Mouse (Mus musculus) C2C12 (cell line): ENCODE results near the gene Cdh4. TPM values are rescaled to one million over a fixed set of nuclear protein-coding genes. Genes with fewer than 3 reads are reported as not detected.

ENCODE experiments used
- H3K27me3 ChIP-seq: one replicate; pipeline ENCODE4 v1.6.1; 2011; ENCODE audit not compliant: control insufficient read depth, insufficient read depth, insufficient read length
- H3K36me3 ChIP-seq: one replicate; pipeline ENCODE4 v1.6.1; 2011; ENCODE audit not compliant: control insufficient read depth, insufficient read depth
- H3K4me3 ChIP-seq: one replicate; pipeline ENCODE4 v1.5.1; 2011; ENCODE audit warnings: mild to moderate bottlenecking, control low read depth; ENCODE audit not compliant: poor library complexity, insufficient read depth, severe bottlenecking
- H3K79me2 ChIP-seq: one replicate; pipeline ENCODE4 v1.6.1; 2011; ENCODE audit not compliant: control insufficient read depth, insufficient read depth
- H3K79me3 ChIP-seq: one replicate; pipeline ENCODE4 v1.6.1; 2011; ENCODE audit warnings: low read depth, control low read depth
- H3ac ChIP-seq: one replicate; pipeline ENCODE3; 2011; ENCODE audit warnings: low read depth; ENCODE audit not compliant: control insufficient read depth, insufficient read length
- CEBPB ChIP-seq: IDR thresholded peaks from one replicate; pipeline ENCODE4 v1.6.1; 2011; ENCODE audit warnings: low read depth, mild to moderate bottlenecking, control low read depth, moderate library complexity
- CTCF ChIP-seq: IDR thresholded peaks from one replicate; pipeline ENCODE4 v1.5.1; 2011; ENCODE audit not compliant: control insufficient read depth, insufficient read depth, insufficient read length
- FOSL1 ChIP-seq: IDR thresholded peaks from one replicate; pipeline ENCODE4 v1.8.0; 2011; ENCODE audit warnings: mild to moderate bottlenecking, low read length; ENCODE audit not compliant: poor library complexity, insufficient read depth, severe bottlenecking
- MAX ChIP-seq: IDR thresholded peaks from one replicate; pipeline ENCODE4 v1.6.1; 2011; ENCODE audit warnings: mild to moderate bottlenecking, control low read depth
- MYOD1 ChIP-seq: IDR thresholded peaks from one replicate; pipeline ENCODE4 v1.6.1; 2011; ENCODE audit warnings: low read depth; ENCODE audit not compliant: control insufficient read depth, insufficient read length
- MYOG ChIP-seq: IDR thresholded peaks from one replicate; pipeline ENCODE4 v1.6.1; 2011; ENCODE audit not compliant: control insufficient read depth, insufficient read length; ENCODE audit errors: extremely low read depth
- USF1 ChIP-seq: IDR thresholded peaks from one replicate; pipeline ENCODE4 v1.6.1; 2011; ENCODE audit warnings: low read depth, mild to moderate bottlenecking, control low read depth, moderate library complexity
- polyA plus RNA-seq: library from polyadenylated mRNA; unstranded; fragments of >200 nt; fragmentation: generic; extraction: Trizol; gene quantifications from one replicate; pipeline ENCODE4 v1.2.1, GENCODE M21; 2012; ENCODE audit warnings: missing spikeins

The Cdh4 gene
- polyA plus RNA-seq, 1 experiment: not detected

DNA sequence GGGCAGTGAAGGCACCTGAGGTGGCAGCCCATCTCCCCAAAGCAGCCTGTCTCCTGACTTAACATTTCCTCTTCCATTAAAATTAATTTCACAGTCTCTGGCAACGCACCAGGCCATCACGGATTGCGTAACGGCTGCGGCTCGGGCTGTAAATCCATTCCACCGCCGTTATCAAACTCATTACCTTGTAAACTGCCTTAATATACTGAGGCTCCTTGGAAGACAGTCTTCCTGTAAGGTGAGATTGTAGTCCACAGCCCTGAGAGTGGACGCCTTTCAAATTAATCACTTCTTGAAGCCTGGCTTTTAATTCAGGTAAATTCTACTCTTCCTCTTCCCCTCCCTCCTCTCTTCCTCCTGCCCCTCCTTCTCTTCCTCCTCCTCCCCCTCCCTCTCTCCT is 74.3 kb downstream of the Cdh4 start:
- H3K27me3 ChIP-seq: no peaks in the 10 kb centered on the region
- H3ac ChIP-seq: no peak overlapping the region
- H3K36me3 ChIP-seq: no peaks in the 10 kb centered on the region
- no peak overlapping the region for H3K4me3 ChIP-seq
- TF ChIP-seq CTCF: no peak
- no peaks in the 10 kb centered on the region for H3K79me3 ChIP-seq
- no peaks in the 10 kb centered on the region for H3K79me2 ChIP-seq

DNA sequence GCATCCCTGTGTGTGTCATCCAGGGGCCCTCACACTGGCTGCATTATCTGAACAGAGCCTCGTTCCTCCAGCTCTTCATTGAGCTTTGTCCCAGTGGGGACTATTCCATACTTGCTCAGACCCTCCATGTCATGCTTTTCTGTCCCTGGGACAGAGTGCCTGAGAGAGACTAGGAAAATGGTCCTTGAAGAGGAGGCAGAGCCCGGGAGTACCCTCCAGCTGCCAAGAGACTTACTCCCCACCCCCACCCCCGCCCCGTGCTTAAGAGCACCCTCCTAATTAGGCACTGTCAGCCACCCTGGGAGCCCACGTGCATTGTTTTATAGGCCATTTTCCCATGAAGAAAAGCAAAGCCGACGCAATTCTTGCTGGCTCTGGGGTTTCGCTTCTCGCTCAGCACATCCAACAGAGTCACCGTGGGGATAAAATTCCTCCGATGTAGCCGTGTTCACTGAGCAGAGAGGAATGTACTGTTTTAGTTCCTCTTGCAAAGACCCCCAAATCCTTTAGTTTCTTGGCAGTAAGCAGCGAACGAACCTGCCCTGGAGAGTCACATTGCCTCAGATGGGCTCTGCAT is 76.3 kb downstream of the Cdh4 start:
- TF ChIP-seq USF1: no peak
- TF ChIP-seq MAX: no peak
- TF ChIP-seq MYOD1: no peak
- no peak for TF ChIP-seq MYOG
- TF ChIP-seq CTCF: no peak
- TF ChIP-seq CEBPB: no peak
- TF ChIP-seq FOSL1: no peak
- H3K79me2 ChIP-seq: no peaks in the 10 kb centered on the region
- no peak overlapping the region for H3K4me3 ChIP-seq
- H3K27me3 ChIP-seq: no peaks in the 10 kb centered on the region
- H3ac ChIP-seq: no peak overlapping the region
- H3K36me3 ChIP-seq: no peaks in the 10 kb centered on the region
- no peaks in the 10 kb centered on the region for H3K79me3 ChIP-seq

DNA sequence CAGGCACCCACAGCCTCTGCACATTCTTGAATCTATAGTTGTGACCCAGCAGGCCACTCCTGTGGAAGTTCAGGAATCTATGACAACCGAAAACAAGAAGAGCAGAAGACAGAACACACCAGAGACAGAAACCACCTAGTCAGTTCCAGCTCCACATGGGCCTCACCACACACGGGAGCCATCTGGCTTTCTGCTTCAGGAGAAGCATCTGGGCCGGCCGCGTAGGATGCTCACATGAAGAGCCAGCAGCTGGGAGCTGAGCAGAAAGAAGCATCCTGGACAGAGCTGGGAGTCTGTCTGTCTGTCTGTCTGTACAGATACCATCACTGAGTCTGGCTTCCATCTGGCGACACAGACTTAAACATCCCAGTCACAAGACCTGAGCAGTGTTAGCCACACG is 76.9 kb downstream of the Cdh4 start:
- no peak overlapping the region for H3K4me3 ChIP-seq
- no peak for TF ChIP-seq MAX
- H3ac ChIP-seq: no peak overlapping the region
- H3K79me2 ChIP-seq: no peaks in the 10 kb centered on the region
- no peaks in the 10 kb centered on the region for H3K36me3 ChIP-seq
- no peaks in the 10 kb centered on the region for H3K27me3 ChIP-seq
- no peaks in the 10 kb centered on the region for H3K79me3 ChIP-seq

DNA sequence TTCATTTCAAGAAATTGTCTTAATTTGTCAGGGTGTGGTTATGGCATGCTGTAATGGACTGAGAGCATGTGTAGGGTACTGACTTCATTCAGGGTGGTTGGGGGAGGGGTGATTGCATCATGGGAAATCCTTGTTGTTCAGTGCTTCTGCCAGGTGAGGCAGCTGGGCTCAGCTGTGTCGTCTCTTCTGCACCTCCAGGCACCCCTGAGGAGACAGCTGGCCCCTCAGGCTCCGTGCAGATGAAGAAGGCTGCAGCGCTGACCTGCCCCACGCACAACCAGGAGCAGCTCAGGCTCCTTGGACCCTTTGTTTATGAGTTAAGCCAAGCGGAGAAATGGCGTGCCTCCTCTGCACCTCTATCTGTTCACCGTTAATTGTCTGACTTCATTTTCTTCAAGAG is 77.7 kb downstream of the Cdh4 start:
- H3K4me3 ChIP-seq: no peak overlapping the region
- no peak overlapping the region for H3ac ChIP-seq
- H3K36me3 ChIP-seq: no peaks in the 10 kb centered on the region
- TF ChIP-seq CEBPB (no peak), USF1 (no peak), FOSL1 (no peak), MYOD1 (no peak), MAX (no peak), MYOG (no peak), CTCF (no peak)
- no peaks in the 10 kb centered on the region for H3K79me3 ChIP-seq
- no peaks in the 10 kb centered on the region for H3K27me3 ChIP-seq
- H3K79me2 ChIP-seq: no peaks in the 10 kb centered on the region

DNA sequence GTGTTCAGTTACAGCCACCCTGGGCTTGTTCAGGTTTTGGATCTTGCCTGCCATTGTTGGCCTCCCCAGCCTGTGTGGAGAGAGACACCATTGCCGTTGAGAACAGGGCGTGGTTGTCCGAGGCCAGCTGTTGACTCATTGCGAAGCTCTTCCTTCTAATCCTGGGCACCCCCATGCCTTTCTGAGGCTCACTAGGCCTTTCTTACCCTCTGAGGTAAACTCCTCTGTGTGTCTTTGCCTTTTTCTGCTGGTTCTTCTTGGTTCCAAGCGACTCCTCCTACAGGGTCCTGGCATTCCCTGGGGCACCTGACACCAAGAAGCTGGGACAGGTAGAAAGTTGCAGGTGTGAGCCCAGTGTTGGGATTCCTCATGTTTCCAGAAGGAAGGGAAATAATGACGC is 78.7 kb downstream of the Cdh4 start:
- Histone ChIP-seq H3K79me3 (no peaks in the 10 kb centered on the region), H3K27me3 (no peaks in the 10 kb centered on the region), H3K36me3 (no peaks in the 10 kb centered on the region), H3K4me3 (no peak overlapping the region), H3ac (no peak overlapping the region), H3K79me2 (no peaks in the 10 kb centered on the region)
- TF ChIP-seq MAX: no peak
- no peak for TF ChIP-seq USF1
- no peak for TF ChIP-seq CTCF
- TF ChIP-seq MYOD1: no peak
- TF ChIP-seq CEBPB: no peak
- no peak for TF ChIP-seq MYOG
- TF ChIP-seq FOSL1: no peak

DNA sequence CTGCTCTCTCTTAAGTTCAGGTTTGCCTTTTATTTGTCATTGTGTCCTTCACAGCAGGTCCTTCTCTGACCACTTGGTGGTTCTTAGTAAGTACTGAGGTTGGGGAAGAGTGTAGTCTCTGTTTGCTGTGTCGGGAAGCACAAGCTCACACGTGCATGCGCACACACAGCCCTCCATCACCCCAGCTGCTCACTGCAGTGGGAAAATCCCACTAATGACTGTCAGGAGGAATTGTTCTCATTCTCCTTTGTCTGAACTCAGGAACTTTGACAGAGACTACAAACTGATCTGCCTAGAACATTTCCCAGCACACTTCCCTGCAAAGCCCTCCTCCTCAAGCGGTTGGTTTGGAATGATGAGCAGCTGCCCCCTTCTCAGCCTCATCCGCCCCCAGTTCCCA is 79.2 kb downstream of the Cdh4 start:
- Histone ChIP-seq H3K4me3 (no peak overlapping the region), H3K36me3 (no peaks in the 10 kb centered on the region), H3ac (no peak overlapping the region), H3K79me2 (no peaks in the 10 kb centered on the region), H3K79me3 (no peaks in the 10 kb centered on the region), H3K27me3 (no peaks in the 10 kb centered on the region)
- no peak for TF ChIP-seq USF1
- no peak for TF ChIP-seq FOSL1
- TF ChIP-seq MYOD1: no peak
- TF ChIP-seq CEBPB: no peak
- no peak for TF ChIP-seq CTCF
- no peak for TF ChIP-seq MYOG
- no peak for TF ChIP-seq MAX
